Mouse (Mus musculus) CH12.LX (cell line): ENCODE measurements around the gene Tas2r135. TPM values are rescaled to one million over a fixed set of nuclear protein-coding genes. Genes with fewer than 3 reads are reported as not detected.

Source experiments
- DNase-seq: peaks from one replicate; pipeline ENCODE4 v3.0.0-alpha.2; 2013; ENCODE audit errors: extremely low read depth
- H3K27ac ChIP-seq: 2 replicates; pipeline ENCODE4 v1.5.1; 2012; ENCODE audit warnings: low read depth, mild to moderate bottlenecking, control low read depth, moderate library complexity; ENCODE audit not compliant: insufficient read depth
- H3K27me3 ChIP-seq: replicated peaks from 2 replicates; pipeline ENCODE3; 2012; ENCODE audit warnings: inconsistent platforms
- H3K36me3 ChIP-seq, 2 experiments: replicated peaks in 1 of 2; 2 replicates each; pipeline versions ENCODE3 to v1.6.1; 2012; ENCODE audit warnings: inconsistent platforms in 1 of 2, low read length in 1 of 2, mild to moderate bottlenecking in 1 of 2, mixed read lengths in 1 of 2, moderate library complexity in 1 of 2; ENCODE audit not compliant: control insufficient read depth in 1 of 2, insufficient read depth in 1 of 2
- H3K4me1 ChIP-seq, 2 experiments: 2 replicates each; pipeline ENCODE4 v1.6.1; 2012; ENCODE audit warnings: inconsistent platforms in 1 of 2, moderate library complexity in 1 of 2; ENCODE audit not compliant: insufficient read depth in 2 of 2, control insufficient read depth in 1 of 2
- H3K4me2 ChIP-seq: 2 replicates; pipeline ENCODE4 v1.6.1; 2012; ENCODE audit warnings: low read depth, mild to moderate bottlenecking, control low read depth; ENCODE audit not compliant: poor library complexity, insufficient read depth, severe bottlenecking
- H3K4me3 ChIP-seq, 3 experiments: fragments of 150-350 bp in 1 of 3; sonication (generic) in 1 of 3; replicated peaks in 1 of 3; 2 replicates each; pipeline versions ENCODE3 to v1.5.1; 2011 to 2012; ENCODE audit warnings: low read depth in 2 of 3, low read length in 2 of 3, mild to moderate bottlenecking in 2 of 3, moderate library complexity in 2 of 3, control low read depth in 1 of 3, improper control_type of control experiment in 1 of 3, inconsistent platforms in 1 of 3, mixed read lengths in 1 of 3; ENCODE audit not compliant: poor library complexity in 1 of 3
- H3K79me2 ChIP-seq: replicated peaks from 2 replicates; pipeline ENCODE4 v1.6.1; 2012; ENCODE audit warnings: mild to moderate bottlenecking, moderate library complexity; ENCODE audit not compliant: control insufficient read depth, poor library complexity, insufficient read depth, severe bottlenecking; ENCODE audit errors: extremely low read depth
- H3K9ac ChIP-seq: 2 replicates; pipeline ENCODE4 v1.6.1; 2012; ENCODE audit warnings: low read depth, mild to moderate bottlenecking, control low read depth, moderate library complexity; ENCODE audit not compliant: insufficient read depth
- H3K9me3 ChIP-seq: replicated peaks from 2 replicates; pipeline ENCODE3; 2012; ENCODE audit warnings: low read length, inconsistent platforms, mixed read lengths
- CHD1 ChIP-seq: IDR thresholded peaks from 2 replicates; pipeline ENCODE4 v1.6.1; 2012; ENCODE audit warnings: low read depth, low read length, improper control_type of control experiment, inconsistent platforms
- EP300 ChIP-seq: IDR thresholded peaks from 2 replicates; pipeline ENCODE4 v1.6.1; 2011; ENCODE audit warnings: low read length, improper control_type of control experiment
- ETS1 ChIP-seq: conservative IDR thresholded peaks from 2 replicates; pipeline ENCODE4 v1.6.1; 2012; ENCODE audit warnings: low read depth, mild to moderate bottlenecking, inconsistent platforms, low read length, improper control_type of control experiment, moderate library complexity
- GABPA ChIP-seq: IDR thresholded peaks from 2 replicates; pipeline ENCODE4 v1.6.1; 2012; ENCODE audit warnings: low read depth, low read length, improper control_type of control experiment, inconsistent platforms; ENCODE audit not compliant: insufficient replicate concordance
- HCFC1 ChIP-seq: IDR thresholded peaks from 2 replicates; pipeline ENCODE4 v1.6.1; 2012; ENCODE audit warnings: low read depth, mild to moderate bottlenecking, inconsistent platforms, low read length, improper control_type of control experiment
- IRF4 ChIP-seq: IDR thresholded peaks from 2 replicates; pipeline ENCODE4 v1.6.1; 2014; ENCODE audit warnings: low read depth, mild to moderate bottlenecking, inconsistent platforms, low read length, improper control_type of control experiment
- JUN ChIP-seq: IDR thresholded peaks from 2 replicates; pipeline ENCODE4 v1.6.1; 2011; ENCODE audit warnings: low read depth, mild to moderate bottlenecking, low read length, improper control_type of control experiment, moderate library complexity; ENCODE audit not compliant: insufficient read depth
- MAFK ChIP-seq: IDR thresholded peaks from 2 replicates; pipeline ENCODE4 v1.6.1; 2011; ENCODE audit warnings: low read length, improper control_type of control experiment; ENCODE audit not compliant: insufficient replicate concordance
- MAZ ChIP-seq: IDR thresholded peaks from 2 replicates; pipeline ENCODE4 v1.6.1; 2012; ENCODE audit warnings: low read depth, mild to moderate bottlenecking, inconsistent platforms, low read length, improper control_type of control experiment, moderate library complexity
- MEF2A ChIP-seq: IDR thresholded peaks from 2 replicates; pipeline ENCODE4 v1.6.1; 2014; ENCODE audit warnings: low read depth, mild to moderate bottlenecking, inconsistent platforms, low read length, improper control_type of control experiment, borderline replicate concordance
- MXI1 ChIP-seq: IDR thresholded peaks from 2 replicates; pipeline ENCODE4 v1.6.1; 2011; ENCODE audit warnings: mild to moderate bottlenecking, low read depth, low read length, improper control_type of control experiment
- MYC ChIP-seq: IDR thresholded peaks from 2 replicates; pipeline ENCODE4 v1.6.1; 2011; ENCODE audit warnings: low read depth, mild to moderate bottlenecking, improper control_type of control experiment, low read length
- POLR2A ChIP-seq: IDR thresholded peaks from 2 replicates; pipeline ENCODE4 v1.6.1; 2011; ENCODE audit warnings: low read depth, mild to moderate bottlenecking, improper control_type of control experiment, low read length
- RCOR1 ChIP-seq: conservative IDR thresholded peaks from 2 replicates; pipeline ENCODE4 v1.6.1; 2012; ENCODE audit warnings: low read depth, mild to moderate bottlenecking, inconsistent platforms, low read length, improper control_type of control experiment
- SIN3A ChIP-seq: IDR thresholded peaks from 2 replicates; pipeline ENCODE4 v1.6.1; 2012; ENCODE audit warnings: low read length, improper control_type of control experiment, inconsistent platforms
- SMC3 ChIP-seq: IDR thresholded peaks from 2 replicates; pipeline ENCODE4 v1.6.1; 2011; ENCODE audit warnings: low read depth, low read length, improper control_type of control experiment
- TBP ChIP-seq: conservative IDR thresholded peaks from 2 replicates; pipeline ENCODE4 v1.6.1; 2011; ENCODE audit warnings: low read depth, low read length, improper control_type of control experiment
- UBTF ChIP-seq: IDR thresholded peaks from 2 replicates; pipeline ENCODE4 v1.6.1; 2012; ENCODE audit warnings: low read depth, mild to moderate bottlenecking, inconsistent platforms, low read length, improper control_type of control experiment, moderate library complexity
- ZC3H11A ChIP-seq: IDR thresholded peaks from 2 replicates; pipeline ENCODE4 v1.6.1; 2012; ENCODE audit warnings: low read depth, mild to moderate bottlenecking, inconsistent platforms, low read length, improper control_type of control experiment
- ZMIZ1 ChIP-seq: IDR thresholded peaks from 2 replicates; pipeline ENCODE4 v1.6.1; 2012; ENCODE audit warnings: low read depth, mild to moderate bottlenecking, inconsistent platforms, low read length, improper control_type of control experiment
- ZNF384 ChIP-seq: IDR thresholded peaks from 2 replicates; pipeline ENCODE4 v1.6.1; 2012; ENCODE audit warnings: low read depth, low read length, improper control_type of control experiment, inconsistent platforms
- dilution Hi-C: fragments of 300-500 bp; cut with MboI; formaldehyde crosslinking; loops from 2 replicates; pipeline ENCODE4 v1.14.3; 2020; ENCODE audit warnings: low sequenced_read_pairs; ENCODE audit not compliant: extremely low pct_unique_long_range_greater_than_20kb, extremely low pct_ligation_motif_present
- in situ Hi-C: fragments of 300-500 bp; cut with MboI; formaldehyde crosslinking; loops from 3 replicates; pipeline ENCODE4 v1.14.3; 2019; ENCODE audit warnings: low sequenced_read_pairs, low pct_ligation_motif_present, low pct_unique_long_range_greater_than_20kb, mixed read lengths
- polyA plus RNA-seq: library from polyadenylated mRNA; unstranded; fragments of >175 nt; gene quantifications from 2 replicates; pipeline ENCODE4 v1.2.1, GENCODE M21; 2012; ENCODE audit warnings: low read depth; ENCODE audit not compliant: insufficient read length
- total RNA-seq, 2 experiments: library from RNA; depleted of rRNA; stranded (reverse); fragments of 300-350 nt in 1 of 2; fragments of >200 nt in 1 of 2; gene quantifications; 2 replicates each; pipeline ENCODE4 v1.2.3; 2012 to 2014

The Tas2r135 gene
- total and polyA plus RNA-seq, 3 experiments: not detected

DNA sequence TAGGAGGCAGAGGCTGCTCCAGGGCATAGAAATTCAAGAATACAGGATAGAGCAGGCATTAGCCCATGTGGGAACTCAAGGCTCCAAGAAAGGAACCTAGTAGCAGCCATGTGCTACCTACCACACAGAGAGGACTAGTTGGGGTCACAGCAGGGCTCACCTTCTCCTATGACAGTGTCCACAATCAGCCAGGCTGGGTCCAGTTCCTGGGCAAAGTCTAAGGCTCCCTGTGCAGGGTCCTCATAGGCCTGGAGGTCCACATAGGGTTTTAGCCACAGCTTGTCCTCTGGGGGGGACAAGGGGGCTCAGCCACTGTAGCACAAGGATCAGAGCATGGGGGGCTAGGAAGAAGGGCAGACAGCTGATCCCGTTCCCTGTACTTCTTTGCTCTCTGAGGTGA, 42.7 kb upstream of the Tas2r135 start:
- Histone ChIP-seq H3K9me3 (no peaks in the 10 kb centered on the region), H3K4me2 (no peak overlapping the region), H3K9ac (no peak overlapping the region), H3K4me3 (no peak overlapping the region), H3K36me3 (peaks cover 2 to 17% of the 10 kb centered on the region in 2 experiments), H3K27me3 (no peaks in the 10 kb centered on the region), H3K4me1 (no peaks in the 10 kb centered on the region), H3K27ac (no peak overlapping the region), H3K79me2 (no peaks in the 10 kb centered on the region)
- dilution Hi-C loops: no loop called here
- no peak for TF ChIP-seq GABPA
- TF ChIP-seq SMC3: no peak
- TF ChIP-seq JUN: no peak
- TF ChIP-seq MAFK: no peak
- no peak for TF ChIP-seq IRF4
- TF ChIP-seq EP300: no peak
- DNase-seq: no peak
- in situ Hi-C loops: no loop called here

DNA sequence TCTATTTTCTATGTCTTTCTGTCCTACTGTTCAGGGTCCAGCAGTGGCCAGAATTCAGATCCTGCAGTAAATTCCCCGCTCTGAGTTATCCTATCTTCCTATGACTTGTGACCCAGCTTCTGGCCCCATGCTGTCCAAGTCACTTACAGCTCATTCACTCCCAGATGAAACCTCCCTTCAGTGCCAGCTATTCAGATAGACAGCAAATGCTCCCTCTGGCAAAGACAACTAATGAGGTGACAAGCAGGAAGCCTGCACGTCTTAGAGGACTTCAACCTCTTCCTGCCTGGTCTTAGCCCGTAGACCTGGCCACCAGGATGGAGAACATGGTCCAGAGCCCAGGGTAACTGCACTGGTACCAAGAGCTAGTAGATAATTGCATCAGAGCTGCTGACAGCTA, 42.3 kb upstream of the Tas2r135 start:
- in situ Hi-C loops (no loop called here), dilution Hi-C loops (no loop called here)
- TF ChIP-seq RCOR1 (no peak), JUN (no peak), TBP (no peak), POLR2A (no peak), ZNF384 (no peak), UBTF (no peak), MXI1 (no peak), SIN3A (no peak), GABPA (no peak), ZMIZ1 (no peak), MYC (no peak), ETS1 (no peak), CHD1 (no peak), MEF2A (no peak), MAFK (no peak), ZC3H11A (no peak), MAZ (no peak), HCFC1 (no peak)
- Histone ChIP-seq H3K27me3 (no peaks in the 10 kb centered on the region), H3K9me3 (no peaks in the 10 kb centered on the region), H3K4me2 (no peak overlapping the region), H3K4me3 (no peak overlapping the region), H3K4me1 (no peaks in the 10 kb centered on the region), H3K27ac (no peak overlapping the region), H3K36me3 (peaks cover under 1 to 12% of the 10 kb centered on the region in 2 experiments), H3K79me2 (no peaks in the 10 kb centered on the region), H3K9ac (no peak overlapping the region)
- no peak for DNase-seq
